Mouse (Mus musculus): ENCODE data around the gene Nav2.

Nav2 gene

GRCm38 (mm10) chr7:49420139-49420802 lies 511.8 kb downstream of the Nav2 start:
- intact Hi-C loops (cut with DNase I): no loop called here

DNA sequence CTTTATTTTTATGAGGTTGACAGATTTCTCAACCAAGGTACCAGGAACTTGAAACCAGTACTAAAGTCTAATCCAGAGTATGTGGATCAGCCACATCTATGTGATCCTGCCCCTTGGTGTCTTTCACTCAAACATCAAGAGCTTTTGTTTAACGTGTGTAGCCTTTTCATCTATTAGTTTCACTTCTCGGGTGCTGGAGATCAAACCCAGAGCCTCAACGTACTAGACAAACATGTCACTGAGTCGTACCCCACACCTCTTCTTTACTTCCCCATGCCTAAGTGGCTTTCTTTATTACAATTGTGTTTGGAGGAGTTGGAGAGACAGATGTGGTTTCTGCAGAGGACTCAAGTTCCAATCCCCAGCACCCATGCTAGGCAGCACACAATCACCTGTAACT lies 512.7 kb downstream of the Nav2 start:
- intact Hi-C loops (cut with DNase I): no loop called here

DNA sequence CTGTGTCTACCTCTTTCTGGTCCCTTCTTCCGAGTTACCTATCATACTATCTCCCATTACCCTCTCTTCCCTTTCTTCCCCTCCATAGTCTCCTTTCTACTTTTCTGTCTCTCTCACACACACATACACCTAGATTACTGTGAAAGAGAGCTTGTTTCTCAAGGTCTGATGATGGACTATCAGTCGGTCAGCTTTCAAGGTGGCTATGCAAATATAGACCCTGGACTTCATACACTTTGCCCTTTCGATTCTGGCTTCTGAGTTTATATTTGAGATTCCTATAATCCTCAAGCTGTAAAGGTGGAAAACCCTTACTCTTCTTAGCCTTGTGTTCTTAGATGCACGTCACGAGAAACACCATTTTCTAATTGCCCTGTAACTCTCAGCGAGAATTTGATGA lies 515.4 kb downstream of the Nav2 start:
- intact Hi-C loops (cut with DNase I): no loop called here

GRCm38 (mm10) chr7:49426060-49426459 lies 517.5 kb downstream of the Nav2 start:
- intact Hi-C loops (cut with DNase I): loop anchor here (2.0 to 5.0 kb wide), 3 partner anchors 27 to 293 kb away; no protein-coding TSS in a partner anchor

DNA sequence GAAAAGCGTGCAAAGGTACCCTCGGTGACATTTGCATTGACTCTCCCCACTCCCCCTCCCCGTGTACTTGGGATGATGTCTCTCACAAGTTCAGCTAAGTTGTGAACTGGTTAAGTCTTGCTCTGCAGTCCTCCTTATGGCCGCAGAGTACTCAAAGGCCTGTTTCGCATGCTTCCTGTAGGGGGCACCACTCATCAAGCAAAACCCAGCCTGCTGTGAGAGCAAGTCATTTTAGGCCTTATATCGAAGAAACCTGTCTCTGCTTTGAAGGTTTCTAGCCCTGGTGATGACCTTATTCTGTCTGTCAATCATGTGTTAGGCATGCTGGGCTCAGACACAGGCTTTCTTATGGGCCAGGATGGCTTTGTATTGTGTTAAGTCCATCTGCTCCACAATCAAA lies 519.3 kb downstream of the Nav2 start:
- intact Hi-C loops (cut with DNase I): loop anchor here (2.0 to 5.0 kb wide), 3 partner anchors 29 to 295 kb away; no protein-coding TSS in a partner anchor

DNA sequence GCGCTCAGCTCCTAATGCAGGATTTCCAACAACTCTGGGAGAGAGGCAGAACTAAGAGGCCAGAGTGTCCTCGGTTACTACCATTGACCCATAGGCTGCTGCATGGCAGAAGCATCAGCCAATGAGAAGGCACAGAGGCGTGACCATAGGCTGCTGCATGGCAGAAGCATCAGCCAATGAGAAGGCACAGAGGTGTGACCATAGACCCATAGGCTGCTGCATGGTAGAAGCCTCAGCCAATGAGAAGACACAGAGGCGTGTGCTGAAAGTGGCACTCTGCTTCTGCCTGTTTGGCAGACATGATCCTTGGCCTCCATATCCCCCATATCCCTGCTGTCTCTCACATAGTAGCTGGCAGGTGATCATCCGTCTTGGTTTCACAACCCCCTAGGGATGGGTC lies 520.4 kb downstream of the Nav2 start:
- intact Hi-C loops (cut with DNase I): loop anchor here (5.0 kb wide), 1 partner anchor 172 kb away; no protein-coding TSS in a partner anchor

GRCm38 (mm10) chr7:49430808-49431207 lies 522.3 kb downstream of the Nav2 start:
- intact Hi-C loops (cut with DNase I): no loop called here

GRCm38 (mm10) chr7:49433945-49434344 lies 525.4 kb downstream of the Nav2 start:
- intact Hi-C loops (cut with DNase I): no loop called here

DNA sequence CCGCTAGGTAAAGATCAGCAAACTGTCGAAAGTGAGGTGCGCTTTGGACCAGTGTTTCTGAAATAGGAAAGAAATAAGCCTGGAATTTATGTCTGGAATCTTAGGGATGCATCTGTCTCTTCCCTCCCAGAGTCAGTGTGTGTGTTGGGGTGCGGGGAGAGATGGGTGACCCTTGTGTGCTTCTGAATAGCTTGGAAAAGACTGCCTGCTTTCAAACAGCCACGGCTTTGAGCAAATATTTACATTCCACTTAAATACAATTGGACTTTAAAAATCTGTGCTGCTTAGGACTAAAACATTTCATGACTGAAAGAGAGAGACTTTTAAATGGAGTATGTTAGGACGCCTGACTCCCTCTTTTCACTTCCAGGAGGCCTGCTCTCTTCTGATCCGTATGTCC lies 528.0 kb downstream of the Nav2 start:
- intact Hi-C loops (cut with DNase I): no loop called here

DNA sequence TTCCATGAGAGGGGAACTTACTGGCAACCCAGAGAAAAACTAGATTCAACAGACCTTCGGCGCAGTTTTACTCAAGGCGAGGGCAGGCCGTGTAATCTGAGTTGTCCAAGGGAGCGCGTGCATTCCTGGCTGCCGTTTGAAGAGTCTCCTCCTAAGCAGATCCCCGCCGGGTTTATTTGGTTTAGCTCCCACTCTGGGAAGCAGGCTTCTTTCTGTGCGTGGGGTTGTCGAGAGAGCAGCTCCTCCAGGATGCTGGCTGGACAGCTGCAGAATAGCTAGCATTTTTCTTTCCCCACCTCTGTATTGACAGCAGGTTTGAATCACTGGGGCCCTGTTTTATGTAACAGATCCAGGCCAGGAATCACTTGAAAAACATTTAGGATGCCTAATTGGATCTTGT lies 529.4 kb downstream of the Nav2 start:
- intact Hi-C loops (cut with DNase I): no loop called here

- intact Hi-C loops (cut with DNase I): no loop called here
Observed at GRCm38 (mm10) chr7:49439136-49439535, 530.6 kb downstream of the Nav2 start.

DNA sequence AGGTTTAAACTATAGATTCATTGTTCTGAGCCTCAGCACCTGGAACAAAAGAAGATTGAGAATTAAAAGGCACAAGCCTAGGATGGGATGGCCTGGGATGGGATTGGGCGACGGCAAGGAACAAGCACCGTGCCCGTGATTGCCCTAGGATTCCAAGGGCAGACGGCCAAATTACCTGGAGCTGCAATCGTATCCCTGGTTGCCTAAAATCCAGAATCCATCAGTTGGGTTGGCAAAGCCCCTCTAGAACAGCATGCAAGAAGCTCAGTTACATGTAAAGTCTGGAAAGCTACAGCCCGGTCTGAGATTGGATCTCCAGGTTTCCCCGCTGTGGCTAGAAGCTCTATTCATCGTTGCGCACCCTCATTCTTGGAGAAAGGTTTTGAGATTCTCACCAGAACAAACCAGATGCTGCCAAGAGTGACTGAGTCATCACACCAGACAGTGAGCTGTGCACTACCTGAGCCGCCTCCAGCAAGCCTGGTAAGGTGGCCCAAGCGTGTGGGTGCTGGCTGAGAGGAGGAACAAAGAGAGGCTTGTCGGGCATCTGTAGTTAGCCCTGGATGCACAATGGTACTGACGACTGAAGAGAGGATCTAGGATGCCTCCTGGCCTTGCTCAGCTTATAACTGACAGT lies 531.9 kb downstream of the Nav2 start:
- intact Hi-C loops (cut with DNase I): no loop called here

DNA sequence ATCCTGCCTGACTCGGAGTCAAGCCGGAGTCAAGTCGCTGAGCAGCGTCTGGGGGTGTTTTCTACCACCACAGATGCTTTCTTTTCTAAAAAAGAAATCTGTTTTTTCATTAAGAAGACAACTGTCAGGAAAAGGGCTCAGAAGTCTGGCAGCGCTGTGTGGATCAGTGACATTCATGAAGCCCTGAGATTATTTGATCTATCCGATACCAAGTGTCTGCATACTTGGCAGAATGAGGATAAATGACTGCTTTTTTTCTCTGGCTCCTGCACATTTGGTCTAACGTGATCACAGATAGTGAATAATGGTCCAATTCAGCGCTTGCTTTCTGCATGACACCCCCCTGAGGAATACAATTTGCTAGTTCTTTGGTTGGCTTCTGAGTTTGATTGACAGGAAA lies 533.7 kb downstream of the Nav2 start:
- intact Hi-C loops (cut with DNase I): no loop called here

DNA sequence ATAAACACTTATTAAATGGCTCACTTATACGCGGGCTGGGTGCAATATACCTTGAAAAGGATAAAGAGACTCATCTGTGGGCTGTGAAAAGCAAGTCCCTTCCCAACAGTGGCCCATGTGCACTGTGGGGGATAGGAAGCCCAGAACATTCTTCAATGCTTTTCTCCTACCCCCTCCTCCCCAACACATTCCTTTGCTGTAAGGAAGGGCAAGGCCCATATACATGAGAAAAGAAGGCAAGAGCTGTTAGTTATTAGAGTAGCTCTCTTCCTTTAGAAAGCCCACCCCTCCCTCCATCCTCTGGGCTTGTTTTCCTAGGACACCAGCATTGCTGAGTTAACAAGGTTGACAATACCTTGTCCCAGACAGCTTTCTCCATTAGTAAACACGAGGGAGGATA lies 540.1 kb downstream of the Nav2 start:
- intact Hi-C loops (cut with DNase I): no loop called here

DNA sequence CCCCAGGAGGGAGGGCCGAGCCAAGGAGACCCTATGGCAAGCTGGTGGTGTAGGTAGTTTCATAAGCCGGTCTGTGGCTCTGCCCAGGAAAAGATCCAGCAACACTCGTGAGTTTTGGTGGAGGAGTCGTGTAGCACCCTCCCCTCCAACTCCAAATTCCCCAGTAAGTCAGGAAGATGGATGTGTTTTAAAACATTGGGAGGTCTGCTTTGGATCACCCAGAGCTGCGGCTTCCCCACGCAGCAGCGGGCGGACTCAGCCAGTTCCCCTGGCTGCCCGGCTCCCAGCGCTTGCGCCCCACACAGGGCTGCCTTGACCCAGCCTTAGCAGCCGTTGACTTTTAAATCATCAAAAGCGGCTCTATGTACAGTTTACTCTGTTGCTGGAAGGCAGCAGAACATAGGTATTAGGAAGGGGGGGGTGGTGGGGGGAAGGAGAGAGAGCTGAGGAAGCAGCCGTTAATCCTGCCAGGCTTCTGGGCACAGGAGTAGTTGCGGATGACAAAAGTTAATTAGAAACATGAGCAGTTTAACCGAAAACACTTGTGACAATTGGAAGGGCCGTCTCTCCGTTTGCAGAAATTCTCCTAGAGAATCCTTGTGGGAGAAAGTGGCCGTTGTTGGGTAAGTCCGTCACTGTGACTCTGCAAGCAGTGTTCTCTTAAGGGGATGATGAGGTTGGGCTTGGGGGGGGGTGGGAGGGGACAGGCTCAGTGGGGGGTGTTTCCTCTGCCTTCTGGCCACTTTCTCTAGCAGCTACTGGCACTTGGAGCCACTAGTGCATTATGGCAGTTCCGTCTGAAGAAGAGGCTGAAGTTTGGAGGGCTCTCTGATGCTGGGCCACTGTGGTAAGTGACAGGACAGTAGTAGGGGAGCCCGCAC lies 542.0 kb downstream of the Nav2 start:
- intact Hi-C loops (cut with DNase I): no loop called here

DNA sequence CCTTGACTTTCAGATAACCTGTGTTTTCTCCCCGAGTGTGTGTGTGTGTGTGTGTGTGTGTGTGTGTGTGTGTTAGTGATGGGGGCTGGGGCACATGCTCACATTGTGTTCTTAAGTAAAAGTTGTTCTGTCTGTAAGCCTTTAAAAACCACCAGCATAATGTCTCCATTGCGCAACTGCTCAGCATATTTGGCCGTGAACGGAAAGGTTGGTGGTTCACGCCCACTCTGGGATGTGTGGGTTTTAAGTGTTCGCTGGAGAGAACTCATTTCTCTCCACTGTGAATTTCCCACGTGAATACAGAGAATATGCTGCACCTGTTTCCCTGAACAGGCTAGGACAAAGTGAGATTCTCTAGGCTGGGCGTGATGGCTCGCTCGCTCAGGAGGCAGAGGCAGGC lies 542.7 kb downstream of the Nav2 start:
- intact Hi-C loops (cut with DNase I): no loop called here

- intact Hi-C loops (cut with DNase I): no loop called here
Observed at GRCm38 (mm10) chr7:49452274-49452673, 543.8 kb downstream of the Nav2 start.

DNA sequence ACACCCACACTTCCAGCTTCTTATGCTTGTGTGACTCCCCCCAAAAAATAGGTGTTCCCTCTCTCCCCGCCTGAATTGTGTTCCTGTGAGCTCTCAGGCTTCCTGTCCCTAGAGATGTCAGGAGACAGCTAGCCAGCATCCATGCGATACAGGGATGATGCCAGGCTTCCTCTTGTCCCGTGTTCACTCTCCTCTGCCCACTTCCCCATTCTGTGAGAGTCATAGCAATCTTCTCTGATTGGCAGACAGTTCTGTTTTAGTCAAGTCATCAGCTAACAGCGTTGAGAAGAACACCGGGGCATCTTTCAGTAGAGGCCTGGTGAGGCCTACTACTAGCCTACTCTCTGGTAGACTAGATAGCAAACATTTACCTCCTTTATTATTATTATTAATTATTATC lies 546.1 kb downstream of the Nav2 start:
- intact Hi-C loops (cut with DNase I): no loop called here

DNA sequence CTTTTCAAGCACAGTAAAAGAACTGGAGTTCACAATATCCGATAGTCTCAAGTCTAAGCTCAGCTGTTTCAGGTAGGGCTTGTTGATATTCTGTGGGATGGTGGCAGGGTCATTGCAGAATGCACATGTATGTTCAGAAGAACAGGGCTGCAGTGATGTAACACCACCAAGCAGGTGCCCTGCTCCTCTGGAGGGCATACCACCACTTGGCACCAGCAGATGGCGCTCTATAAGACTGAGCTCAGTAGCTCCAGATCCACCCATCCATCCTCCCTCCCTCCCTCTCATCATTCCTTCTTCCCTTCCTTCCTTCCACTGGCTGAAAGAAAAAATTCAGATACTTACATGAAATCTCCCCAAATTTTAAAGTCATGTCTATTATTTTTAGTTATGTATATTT lies 547.6 kb downstream of the Nav2 start:
- intact Hi-C loops (cut with DNase I): no loop called here

GRCm38 (mm10) chr7:49457398-49457797 lies 548.9 kb downstream of the Nav2 start:
- intact Hi-C loops (cut with DNase I): no loop called here

GRCm38 (mm10) chr7:49457890-49458289 lies 549.4 kb downstream of the Nav2 start:
- intact Hi-C loops (cut with DNase I): no loop called here

- intact Hi-C loops (cut with DNase I): no loop called here
Observed at GRCm38 (mm10) chr7:49462328-49462811, 553.9 kb downstream of the Nav2 start.

Data from adrenal gland (tissue).